Mouse (Mus musculus): ENCODE results near the gene Fam193a. TPM values are rescaled to one million over a fixed set of nuclear protein-coding genes. Genes with fewer than 3 reads are reported as not detected.
A peak's percentile ranks its signal among the peaks of the same experiment; 100 is the strongest.

Fam193a gene
- total RNA-seq, 1 experiment from 2014 or later: 75.7 TPM

- no peak for ATAC-seq (ENCODE audit: extremely low read depth, insufficient number of reproducible peaks, low FRiP score, poor library complexity, severe bottlenecking)
Observed at GRCm38 (mm10) chr5:34438052-34438451, 68.3 kb downstream of the Fam193a start.

- ATAC-seq (ENCODE audit: extremely low read depth, insufficient number of reproducible peaks, low FRiP score, poor library complexity, severe bottlenecking): no peak
Observed at GRCm38 (mm10) chr5:34438659-34439058, 68.9 kb downstream of the Fam193a start.

GRCm38 (mm10) chr5:34439768-34440167, 70.0 kb downstream of the Fam193a start:
- ATAC-seq (ENCODE audit: extremely low read depth, insufficient number of reproducible peaks, low FRiP score, poor library complexity, severe bottlenecking): no peak

DNA sequence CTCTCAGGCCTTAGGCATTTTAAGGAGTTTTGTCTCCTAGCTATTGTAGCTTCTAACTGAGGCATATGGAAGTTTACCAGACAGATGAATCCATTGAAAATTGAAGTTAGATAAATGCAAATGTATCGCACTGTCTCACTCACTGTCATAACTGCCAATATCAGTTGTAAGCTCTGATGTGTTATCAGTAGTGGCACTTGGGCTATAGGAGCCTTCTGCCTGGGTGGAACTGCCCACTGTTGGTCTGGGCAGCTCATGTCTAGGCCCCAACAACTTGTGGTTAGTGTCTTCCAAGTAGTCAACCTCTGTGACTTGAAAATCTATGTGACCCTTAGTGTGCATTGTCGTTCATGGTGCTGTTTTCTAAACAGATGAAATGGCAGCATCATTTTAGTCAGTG, 72.1 kb downstream of the Fam193a start:
- no peak for ATAC-seq (ENCODE audit: extremely low read depth, insufficient number of reproducible peaks, low FRiP score, poor library complexity, severe bottlenecking)

- no peak for ATAC-seq (ENCODE audit: extremely low read depth, insufficient number of reproducible peaks, low FRiP score, poor library complexity, severe bottlenecking)
Observed at GRCm38 (mm10) chr5:34446207-34446606, 76.5 kb downstream of the Fam193a start.

DNA sequence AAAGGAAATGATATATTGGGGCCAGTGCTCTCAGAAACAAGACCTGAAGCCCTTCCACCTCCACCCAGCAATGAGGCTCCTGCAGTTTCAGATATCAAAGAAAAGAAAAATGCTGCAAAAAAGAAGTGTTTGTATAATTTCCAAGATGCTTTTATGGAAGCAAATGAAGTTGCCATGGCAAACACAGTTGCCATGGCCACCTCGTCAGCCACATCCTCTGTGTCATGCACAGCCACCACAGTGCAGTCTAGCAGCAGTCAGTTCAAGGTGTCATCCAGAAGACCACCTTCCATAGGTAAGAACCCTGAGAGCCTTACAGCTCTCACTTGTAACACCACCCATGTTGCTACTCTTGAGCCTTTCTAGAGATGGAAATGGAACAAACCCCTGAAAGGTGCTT, 89.3 kb downstream of the Fam193a start:
- ATAC-seq (ENCODE audit: extremely low read depth, insufficient number of reproducible peaks, low FRiP score, poor library complexity, severe bottlenecking): no peak

DNA sequence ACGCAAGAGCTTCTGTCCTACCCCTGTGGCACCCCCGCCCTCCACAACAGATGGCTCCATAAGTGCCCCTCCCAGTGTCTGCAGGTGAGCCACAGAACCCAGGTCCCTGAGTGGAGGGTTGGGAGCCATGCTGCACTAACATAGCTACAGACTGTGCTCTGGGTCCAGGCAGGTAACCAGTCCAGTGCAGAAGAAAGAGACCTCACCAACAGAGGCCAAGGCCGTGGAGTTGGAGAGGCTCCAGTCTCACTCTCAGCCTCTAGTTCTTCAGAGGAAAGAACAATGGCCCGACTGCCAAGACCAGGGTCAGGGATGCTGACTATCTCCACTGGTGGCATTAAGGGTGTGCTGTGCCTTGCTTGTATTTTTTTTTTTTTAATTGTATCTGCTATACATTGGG, 91.6 kb downstream of the Fam193a start:
- no peak for ATAC-seq (ENCODE audit: extremely low read depth, insufficient number of reproducible peaks, low FRiP score, poor library complexity, severe bottlenecking)

DNA sequence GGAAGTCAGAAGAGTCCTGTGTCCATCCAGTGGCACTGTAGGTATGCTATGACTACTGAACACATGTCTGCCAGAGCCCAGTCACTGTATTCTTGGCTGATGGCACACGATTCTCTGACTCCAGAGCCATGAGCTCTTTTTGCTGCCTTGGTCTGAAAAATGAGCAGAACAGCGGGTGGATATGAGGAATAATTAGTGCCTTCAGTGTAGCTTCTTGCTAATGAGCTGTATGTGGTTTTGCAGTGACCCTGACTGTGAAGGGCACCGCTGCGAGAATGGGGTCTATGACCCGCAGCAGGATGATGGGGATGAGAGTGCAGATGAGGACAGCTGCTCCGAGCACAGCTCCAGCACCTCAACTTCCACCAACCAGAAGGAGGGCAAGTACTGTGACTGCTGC, 92.1 kb downstream of the Fam193a start:
- ATAC-seq (ENCODE audit: extremely low read depth, insufficient number of reproducible peaks, low FRiP score, poor library complexity, severe bottlenecking): no peak

GRCm38 (mm10) chr5:34466079-34466478, 96.3 kb downstream of the Fam193a start:
- no peak for ATAC-seq (ENCODE audit: extremely low read depth, insufficient number of reproducible peaks, low FRiP score, poor library complexity, severe bottlenecking)

GRCm38 (mm10) chr5:34466648-34467047, 96.9 kb downstream of the Fam193a start:
- no peak for ATAC-seq (ENCODE audit: extremely low read depth, insufficient number of reproducible peaks, low FRiP score, poor library complexity, severe bottlenecking)

GRCm38 (mm10) chr5:34468039-34468775, 98.5 kb downstream of the Fam193a start:
- ATAC-seq (ENCODE audit: extremely low read depth, insufficient number of reproducible peaks, low FRiP score, poor library complexity, severe bottlenecking): no peak

DNA sequence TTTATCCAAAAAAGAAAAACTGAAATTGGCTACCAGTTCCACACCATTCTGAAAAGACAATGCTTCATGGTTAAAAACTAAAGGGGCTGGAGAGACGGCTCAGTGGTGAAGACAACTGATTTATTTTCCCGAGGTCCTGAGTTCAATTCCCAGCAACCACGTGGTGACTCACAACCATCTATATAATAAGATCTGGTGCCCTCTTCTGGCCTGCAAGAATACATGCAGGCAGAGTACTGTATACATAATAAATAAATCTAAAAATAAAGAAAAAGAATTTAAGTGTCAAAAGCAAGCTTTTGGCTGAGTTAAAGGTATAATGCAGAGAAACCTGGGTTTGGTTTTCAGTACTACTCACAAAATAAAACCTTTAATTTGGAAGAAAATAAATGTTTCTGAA, 111.2 kb downstream of the Fam193a start:
- no peak for ATAC-seq (ENCODE audit: extremely low read depth, insufficient number of reproducible peaks, low FRiP score, poor library complexity, severe bottlenecking)

DNA sequence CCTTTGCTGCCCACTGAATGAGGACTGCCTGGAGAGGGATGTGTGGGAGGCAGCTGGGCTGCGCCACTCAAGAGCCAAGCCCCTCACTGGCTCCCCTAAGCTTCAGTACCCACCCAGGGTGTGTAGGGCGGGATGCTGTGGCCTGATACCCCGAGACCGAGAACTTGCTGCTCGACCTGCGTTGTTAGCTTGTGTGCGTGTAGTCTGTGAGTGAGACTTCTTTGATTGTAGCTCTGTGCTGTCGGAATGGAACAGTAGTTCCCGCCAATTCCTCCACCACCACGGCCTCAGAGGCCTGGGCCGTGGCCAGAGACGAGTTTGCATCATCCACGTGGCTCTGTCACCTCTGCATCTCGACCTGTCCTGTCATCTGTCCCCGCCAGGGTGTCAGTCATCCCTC, 116.0 kb downstream of the Fam193a start:
- ATAC-seq (ENCODE audit: extremely low read depth, insufficient number of reproducible peaks, low FRiP score, poor library complexity, severe bottlenecking): no peak

DNA sequence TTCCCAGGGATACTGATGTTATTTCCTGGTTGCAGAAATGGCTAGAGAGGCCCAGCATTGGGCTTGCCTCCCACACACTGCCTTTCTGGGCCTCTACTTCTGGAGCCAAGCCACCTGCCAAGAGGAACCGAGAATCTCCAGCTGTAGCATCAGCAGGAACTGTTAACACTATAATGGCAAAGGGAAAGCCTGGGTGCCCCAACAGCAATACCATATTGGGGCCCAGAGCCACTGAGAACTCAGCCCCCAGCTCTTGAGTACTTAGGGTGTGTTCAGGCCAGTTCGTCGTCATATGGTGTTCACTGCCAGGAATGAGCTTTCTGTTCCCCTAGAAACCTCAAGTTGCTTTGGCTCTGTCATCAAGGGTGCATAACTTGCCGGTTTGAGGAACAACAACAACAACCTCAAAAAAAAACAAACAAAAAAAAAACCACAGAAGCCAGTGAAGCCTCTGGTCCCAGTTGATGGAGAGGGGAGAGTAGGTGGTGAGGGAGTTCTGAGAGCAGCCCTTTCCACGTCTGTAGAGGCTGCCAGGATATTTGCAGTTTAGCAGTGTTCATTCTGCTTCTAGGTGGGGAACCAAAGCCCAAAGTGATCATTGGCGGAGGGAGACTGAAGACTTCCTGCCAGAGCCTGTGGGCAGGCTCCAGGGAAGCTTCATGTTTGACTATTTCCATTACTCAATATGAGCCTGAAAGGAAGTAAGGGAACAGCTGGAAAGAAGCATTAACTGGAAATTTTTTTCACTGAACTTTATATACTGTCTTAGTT, 117.8 kb downstream of the Fam193a start:
- no peak for ATAC-seq (ENCODE audit: extremely low read depth, insufficient number of reproducible peaks, low FRiP score, poor library complexity, severe bottlenecking)

- ATAC-seq (ENCODE audit: extremely low read depth, insufficient number of reproducible peaks, low FRiP score, poor library complexity, severe bottlenecking): no peak
Observed at GRCm38 (mm10) chr5:34488741-34489417, 119.1 kb downstream of the Fam193a start.

DNA sequence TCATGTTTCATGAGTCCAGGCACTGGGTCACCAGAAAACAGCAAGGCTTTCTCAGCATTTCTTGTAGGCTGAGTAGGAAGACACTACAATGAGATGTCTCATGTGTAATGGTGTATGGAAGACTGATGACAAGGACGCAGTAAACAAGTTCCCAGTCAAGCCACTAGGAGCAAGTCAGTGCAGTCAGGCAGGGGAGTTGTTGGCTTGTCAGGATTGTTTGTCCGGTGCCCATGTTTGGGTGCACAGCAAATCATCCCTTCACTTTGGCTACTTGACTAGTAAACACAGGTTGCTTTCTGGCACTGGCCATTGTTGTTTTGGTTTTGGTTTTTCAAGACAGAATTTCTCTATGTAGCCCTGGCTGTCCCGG, 119.7 kb downstream of the Fam193a start:
- 0 out of 2 replicates have a peak, but pooled peaks have one; percentile 16 for ATAC-seq (ENCODE audit: extremely low read depth, insufficient number of reproducible peaks, low FRiP score, poor library complexity, severe bottlenecking)

DNA sequence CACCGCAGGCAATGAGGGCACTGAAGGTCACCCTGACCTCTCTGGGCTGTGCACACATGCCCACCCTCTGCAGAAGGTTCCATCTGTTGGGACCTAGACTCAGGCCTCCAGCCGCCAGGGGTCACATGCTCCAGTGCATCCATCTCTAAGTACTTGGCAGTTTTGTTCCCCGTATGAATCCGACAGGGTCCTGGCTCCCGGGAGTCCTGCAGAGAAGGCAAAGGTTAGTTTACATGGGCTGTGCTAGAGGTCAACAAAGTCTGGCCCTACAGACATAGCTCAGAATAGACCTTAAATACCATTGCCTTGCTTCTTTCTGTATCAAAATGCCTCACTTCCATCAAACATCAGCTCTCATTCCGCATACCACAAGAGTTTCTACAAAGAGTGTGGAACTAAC, 127.0 kb downstream of the Fam193a start:
- no peak for ATAC-seq (ENCODE audit: extremely low read depth, insufficient number of reproducible peaks, low FRiP score, poor library complexity, severe bottlenecking)

GRCm38 (mm10) chr5:34500886-34501285, 131.2 kb downstream of the Fam193a start:
- ATAC-seq (ENCODE audit: extremely low read depth, insufficient number of reproducible peaks, low FRiP score, poor library complexity, severe bottlenecking): no peak

GRCm38 (mm10) chr5:34501588-34501987, 131.9 kb downstream of the Fam193a start:
- no peak for ATAC-seq (ENCODE audit: extremely low read depth, insufficient number of reproducible peaks, low FRiP score, poor library complexity, severe bottlenecking)

DNA sequence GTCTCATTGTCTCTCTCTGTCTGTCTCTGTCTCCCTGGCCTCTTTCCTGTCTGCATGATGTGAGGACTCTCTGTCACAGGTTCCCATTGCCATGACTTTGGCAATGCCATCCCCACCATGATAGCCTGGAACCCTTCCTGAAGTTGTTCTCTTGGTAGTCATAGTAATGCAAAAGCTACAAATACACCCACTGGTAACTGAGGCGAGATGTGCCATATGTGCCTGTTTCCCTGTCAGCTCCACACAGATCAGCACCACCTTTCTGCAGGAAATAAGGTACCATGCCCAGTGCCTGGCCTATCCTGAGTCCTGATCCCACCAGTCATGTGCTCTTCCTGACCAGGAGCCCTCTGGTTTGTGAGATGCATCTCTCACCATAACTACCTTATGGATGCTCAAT, 132.7 kb downstream of the Fam193a start:
- ATAC-seq (ENCODE audit: extremely low read depth, insufficient number of reproducible peaks, low FRiP score, poor library complexity, severe bottlenecking): no peak
